Mouse (Mus musculus) liver, postnatal 0 days (tissue): ENCODE results near the gene Scn2a. TPM values are rescaled to one million over a fixed set of nuclear protein-coding genes. Genes with fewer than 3 reads are reported as not detected.

Source experiments
- ATAC-seq: fragments of 200-750 bp; cut with Nextera tagmentation; 2 replicates; pipeline ENCODE4 v1.8.0; 2017; ENCODE audit warnings: mild to moderate bottlenecking, moderate library complexity
- DNase-seq: peaks from one replicate; pipeline ENCODE4 v3.0.0-alpha.2; 2016
- H3K27ac ChIP-seq: fragments of 300-500 bp; sonication (generic); 2 replicates; pipeline ENCODE4 v1.5.1; 2014; ENCODE audit warnings: antibody characterized with exemption, moderate library complexity, mild to moderate bottlenecking, low read depth
- H3K27me3 ChIP-seq: fragments of 300-500 bp; sonication (generic); 2 replicates; pipeline ENCODE4 v1.6.1; 2014; ENCODE audit warnings: low read length, control low read depth, mixed read lengths; ENCODE audit not compliant: insufficient read depth
- H3K36me3 ChIP-seq: fragments of 300-500 bp; sonication (generic); replicated peaks from 2 replicates; pipeline ENCODE4 v1.6.1; 2014; ENCODE audit warnings: mild to moderate bottlenecking, control low read depth, low read length, moderate library complexity, mixed read lengths; ENCODE audit not compliant: insufficient read depth
- H3K4me1 ChIP-seq: fragments of 300-500 bp; sonication (generic); 2 replicates; pipeline ENCODE4 v1.6.1; 2014; ENCODE audit warnings: antibody characterized with exemption, mild to moderate bottlenecking, control low read depth; ENCODE audit not compliant: insufficient read depth
- H3K4me2 ChIP-seq: fragments of 300-500 bp; sonication (generic); 2 replicates; pipeline ENCODE4 v1.6.1; 2014; ENCODE audit warnings: low read depth, mild to moderate bottlenecking, low read length, moderate library complexity, mixed read lengths
- H3K4me3 ChIP-seq: fragments of 300-500 bp; sonication (generic); 2 replicates; pipeline ENCODE4 v1.5.1; 2014; ENCODE audit warnings: low read depth, low read length
- H3K9ac ChIP-seq: fragments of 300-500 bp; sonication (generic); replicated peaks from 2 replicates; pipeline ENCODE4 v1.6.1; 2014; ENCODE audit warnings: mild to moderate bottlenecking, moderate library complexity
- H3K9me3 ChIP-seq: fragments of 300-500 bp; sonication (generic); 2 replicates; pipeline ENCODE4 v1.6.1; 2016; ENCODE audit warnings: mild to moderate bottlenecking, control low read depth, low read length, mixed read lengths
- CTCF ChIP-seq: sonication (generic); IDR thresholded peaks from 2 replicates; pipeline ENCODE4 v1.5.1; 2016; ENCODE audit warnings: antibody characterized with exemption, low read depth
- EP300 ChIP-seq: IDR thresholded peaks from 2 replicates; pipeline ENCODE4 v1.6.1; 2016; ENCODE audit warnings: antibody characterized with exemption, low read depth, mild to moderate bottlenecking
- WGBS: fragments of 180-500 bp; shearing (Covaris S2); extraction: QIAGEN DNeasy Blood & Tissue Kit; methylation state at CpG from one replicate; pipeline ENCODE4 v1.1.7; 2014; ENCODE audit not compliant: insufficient replicate concordance; 5-methylcytosine and 5-hydroxymethylcytosine counted together
- polyA plus RNA-seq: library from polyadenylated mRNA; unstranded; fragments of >200 nt; fragmentation: Nextera tagmentation; extraction: Ambion mirVana; gene quantifications from 2 replicates; pipeline ENCODE4 v1.2.1, GENCODE M21; 2015

Scn2a gene
- polyA plus RNA-seq, 1 experiment from 2014 or later = 0.02 TPM

GRCm38 (mm10) chr2:65745400-65745799 is 124.8 kb downstream of the Scn2a start:
- WGBS = 61% methylated on average over 5 of the region's 5 CpGs
- no peak for DNase-seq
- TF ChIP-seq CTCF (no peak), EP300 (no peak)

GRCm38 (mm10) chr2:65782442-65782841 is 161.9 kb downstream of the Scn2a start:
- Histone ChIP-seq H3K9ac (no peak overlapping the region), H3K27ac (no peak overlapping the region), H3K27me3 (no peaks in the 10 kb centered on the region), H3K36me3 (no peaks in the 10 kb centered on the region), H3K9me3 (no peaks in the 10 kb centered on the region), H3K4me1 (no peaks in the 10 kb centered on the region), H3K4me3 (no peak overlapping the region), H3K4me2 (no peak overlapping the region)
- ATAC-seq (no peak), DNase-seq (no peak)
- WGBS = 76% methylated on average over 7 of the region's 7 CpGs
- TF ChIP-seq CTCF = no peak

More at GRCm38 (mm10) chr2:65745400-65745799, 124.8 kb downstream of the Scn2a start:
- no peak overlapping the region for H3K27ac ChIP-seq
- no peaks in the 10 kb centered on the region for H3K27me3 ChIP-seq
- no peak overlapping the region for H3K4me3 ChIP-seq
- no peaks in the 10 kb centered on the region for H3K4me1 ChIP-seq
- no peak overlapping the region for H3K9ac ChIP-seq
- no peaks in the 10 kb centered on the region for H3K36me3 ChIP-seq
- ATAC-seq = no peak
- H3K9me3 ChIP-seq = no peaks in the 10 kb centered on the region
- no peak overlapping the region for H3K4me2 ChIP-seq

GRCm38 (mm10) chr2:65783392-65783791 is 162.8 kb downstream of the Scn2a start:
- H3K4me1 ChIP-seq = no peaks in the 10 kb centered on the region
- no peaks in the 10 kb centered on the region for H3K27me3 ChIP-seq
- no peak overlapping the region for H3K4me2 ChIP-seq
- H3K27ac ChIP-seq = no peak overlapping the region
- no peak overlapping the region for H3K4me3 ChIP-seq
- no peak overlapping the region for H3K9ac ChIP-seq
- DNase-seq (no peak), ATAC-seq (no peak)
- H3K36me3 ChIP-seq = no peaks in the 10 kb centered on the region
- 54% methylated on average over 2 of the region's 2 CpGs for WGBS
- no peak for TF ChIP-seq EP300
- TF ChIP-seq CTCF = no peak
- no peaks in the 10 kb centered on the region for H3K9me3 ChIP-seq

GRCm38 (mm10) chr2:65792516-65792915 is 171.9 kb downstream of the Scn2a start:
- WGBS = 19% methylated on average over 3 of the region's 3 CpGs
- no peak for TF ChIP-seq EP300
- peak; percentile 57 for TF ChIP-seq CTCF
- H3K4me3 ChIP-seq = no peak overlapping the region
- no peaks in the 10 kb centered on the region for H3K9me3 ChIP-seq
- no peaks in the 10 kb centered on the region for H3K4me1 ChIP-seq
- DNase-seq = no peak
- no peak for ATAC-seq
- H3K9ac ChIP-seq = no peak overlapping the region
- H3K27me3 ChIP-seq = no peaks in the 10 kb centered on the region
- no peaks in the 10 kb centered on the region for H3K36me3 ChIP-seq
- no peak overlapping the region for H3K27ac ChIP-seq
- H3K4me2 ChIP-seq = no peak overlapping the region

GRCm38 (mm10) chr2:65793593-65793992 is 173.0 kb downstream of the Scn2a start:
- H3K4me1 ChIP-seq = no peaks in the 10 kb centered on the region
- ATAC-seq (no peak), DNase-seq (no peak)
- H3K27ac ChIP-seq = no peak overlapping the region
- H3K36me3 ChIP-seq = no peaks in the 10 kb centered on the region
- H3K9me3 ChIP-seq = no peaks in the 10 kb centered on the region
- H3K9ac ChIP-seq = no peak overlapping the region
- H3K27me3 ChIP-seq = no peaks in the 10 kb centered on the region
- no peak overlapping the region for H3K4me3 ChIP-seq
- 72% methylated on average over 2 of the region's 2 CpGs for WGBS
- no peak for TF ChIP-seq CTCF
- TF ChIP-seq EP300 = no peak
- H3K4me2 ChIP-seq = no peak overlapping the region

- H3K4me3 ChIP-seq = no peak overlapping the region
- H3K9ac ChIP-seq = no peak overlapping the region
- TF ChIP-seq CTCF (no peak), EP300 (peak; percentile 90)
- H3K4me2 ChIP-seq = peak overlapping the region; percentile 10
- H3K27ac ChIP-seq = peak overlapping the region; percentile 29; the same call in 1 of the 2 replicates
- no peaks in the 10 kb centered on the region for H3K4me1 ChIP-seq
- no peaks in the 10 kb centered on the region for H3K36me3 ChIP-seq
- 68% methylated on average over 1 of the region's 1 CpGs for WGBS
- no peaks in the 10 kb centered on the region for H3K27me3 ChIP-seq
- H3K9me3 ChIP-seq = no peaks in the 10 kb centered on the region
- DNase-seq = no peak
- peak; percentile 97 for ATAC-seq
These were observed 180.6 kb downstream of the Scn2a start for GRCm38 (mm10) chr2:65801054-65801709.
